Mouse (Mus musculus): ENCODE measurements around the gene Hoxb9. TPM values are rescaled to one million over a fixed set of nuclear protein-coding genes. Genes with fewer than 3 reads are reported as not detected.

Gene Hoxb9
- polyA plus RNA-seq (2015; fragmentation: Nextera tagmentation; extraction: Ambion mirVana), result 2.1 and 15.7 TPM in 2 replicates

- Histone ChIP-seq H3K4me3 (peak within 1 kb of the TSS; percentile 26), H3K27ac (replicated peaks) (0 out of 2 replicates have a peak within 1 kb of the TSS, but pooled peaks have one; percentile 28), H3K27me3 (peaks cover 85% of the 10 kb centered on the region), H3K9me3 (no peaks in the 10 kb centered on the region), H3K36me3 (no peaks in the 10 kb centered on the region), H3K4me1 (replicated peaks) (peaks cover 14% of the 10 kb centered on the region; the same call in 1 of the 2 replicates), H3K4me2 (peak within 1 kb of the TSS; percentile 43), H3K9ac (no peak within 1 kb of the TSS; the same call in 1 of the 2 replicates)
- no peak for ATAC-seq (ENCODE audit: low FRiP score, low read depth)
- 0% methylated on average over 39 of the region's 40 CpGs for WGBS
These were observed at the start of gene Hoxb9 for GRCm38 (mm10) chr11:96270996-96271540. TSS of gene Hoxb9 (plus strand) at chr11:96271457.

- 40% methylated on average over 2 of the region's 2 CpGs for WGBS
- no peak for ATAC-seq (ENCODE audit: low FRiP score, low read depth)
These were observed 47.4 kb upstream of the Hoxb9 start for GRCm38 (mm10) chr11:96223813-96224212.

GRCm38 (mm10) chr11:96227676-96228075 is 43.6 kb upstream of the Hoxb9 start:
- H3K4me1 ChIP-seq (replicated peaks), result no peaks in the 10 kb centered on the region
- H3K9me3 ChIP-seq, result no peaks in the 10 kb centered on the region
- no peak overlapping the region for H3K9ac ChIP-seq
- no peak overlapping the region for H3K4me2 ChIP-seq
- WGBS, result 80% methylated on average over 9 of the region's 9 CpGs
- H3K27me3 ChIP-seq, result peaks cover 8% of the 10 kb centered on the region; the same call in 1 of the 2 replicates
- no peak overlapping the region for H3K4me3 ChIP-seq
- no peak overlapping the region for H3K27ac ChIP-seq (replicated peaks)
- no peak for ATAC-seq (ENCODE audit: low FRiP score, low read depth)
- H3K36me3 ChIP-seq, result no peaks in the 10 kb centered on the region

More at GRCm38 (mm10) chr11:96223813-96224212, 47.4 kb upstream of the Hoxb9 start:
- Histone ChIP-seq H3K27ac (replicated peaks) (no peak overlapping the region), H3K4me1 (replicated peaks) (no peaks in the 10 kb centered on the region), H3K9me3 (no peaks in the 10 kb centered on the region), H3K36me3 (no peaks in the 10 kb centered on the region), H3K4me3 (no peak overlapping the region), H3K27me3 (peaks cover 8% of the 10 kb centered on the region; the same call in 1 of the 2 replicates), H3K9ac (no peak overlapping the region), H3K4me2 (no peak overlapping the region)

- no peak for ATAC-seq (ENCODE audit: low FRiP score, low read depth)
- WGBS, result 2% methylated on average over 12 of the region's 12 CpGs
These were observed 36.4 kb upstream of the Hoxb9 start for GRCm38 (mm10) chr11:96234906-96235305.

GRCm38 (mm10) chr11:96240211-96240610 is 31.0 kb upstream of the Hoxb9 start:
- Histone ChIP-seq H3K9me3 (no peaks in the 10 kb centered on the region), H3K4me2 (no peak overlapping the region), H3K36me3 (no peaks in the 10 kb centered on the region), H3K4me1 (replicated peaks) (no peaks in the 10 kb centered on the region), H3K27ac (replicated peaks) (no peak overlapping the region), H3K9ac (no peak overlapping the region), H3K27me3 (peaks cover 53% of the 10 kb centered on the region), H3K4me3 (no peak overlapping the region)
- 3% methylated on average over 7 of the region's 7 CpGs for WGBS
- no peak for ATAC-seq (ENCODE audit: low FRiP score, low read depth)

More at GRCm38 (mm10) chr11:96234906-96235305, 36.4 kb upstream of the Hoxb9 start:
- H3K4me1 ChIP-seq (replicated peaks), result no peaks in the 10 kb centered on the region
- H3K9me3 ChIP-seq, result no peaks in the 10 kb centered on the region
- H3K9ac ChIP-seq, result no peak overlapping the region
- H3K4me3 ChIP-seq, result no peak overlapping the region
- H3K27ac ChIP-seq (replicated peaks), result no peak overlapping the region
- no peaks in the 10 kb centered on the region for H3K36me3 ChIP-seq
- H3K27me3 ChIP-seq, result peaks cover 49% of the 10 kb centered on the region
- H3K4me2 ChIP-seq, result no peak overlapping the region

- 2% methylated on average over 14 of the region's 14 CpGs for WGBS
- Histone ChIP-seq H3K4me1 (replicated peaks) (no peaks in the 10 kb centered on the region), H3K9ac (no peak overlapping the region), H3K27ac (replicated peaks) (no peak overlapping the region), H3K4me2 (no peak overlapping the region), H3K27me3 (peaks cover 96% of the 10 kb centered on the region), H3K4me3 (no peak overlapping the region), H3K9me3 (no peaks in the 10 kb centered on the region), H3K36me3 (no peaks in the 10 kb centered on the region)
- no peak for ATAC-seq (ENCODE audit: low FRiP score, low read depth)
These were observed 20.4 kb upstream of the Hoxb9 start for GRCm38 (mm10) chr11:96250901-96251300.

GRCm38 (mm10) chr11:96251480-96252031 is 19.7 kb upstream of the Hoxb9 start:
- H3K27ac ChIP-seq (replicated peaks), result no peak overlapping the region
- no peak overlapping the region for H3K4me3 ChIP-seq
- H3K4me1 ChIP-seq (replicated peaks), result no peaks in the 10 kb centered on the region
- no peaks in the 10 kb centered on the region for H3K9me3 ChIP-seq
- no peak overlapping the region for H3K4me2 ChIP-seq
- no peak for ATAC-seq (ENCODE audit: low FRiP score, low read depth)
- H3K27me3 ChIP-seq, result peaks cover 96% of the 10 kb centered on the region
- 1% methylated on average over 45 of the region's 46 CpGs for whole genome bisulfite sequencing
- H3K9ac ChIP-seq, result no peak overlapping the region
- H3K36me3 ChIP-seq, result no peaks in the 10 kb centered on the region

- no peaks in the 10 kb centered on the region for H3K4me1 ChIP-seq (replicated peaks)
- no peaks in the 10 kb centered on the region for H3K36me3 ChIP-seq
- H3K9me3 ChIP-seq, result no peaks in the 10 kb centered on the region
- WGBS, result 3% methylated on average over 12 of the region's 12 CpGs
- ATAC-seq (ENCODE audit: low FRiP score, low read depth), result no peak
- H3K27ac ChIP-seq (replicated peaks), result no peak overlapping the region
- no peak overlapping the region for H3K4me3 ChIP-seq
- peaks cover 97% of the 10 kb centered on the region for H3K27me3 ChIP-seq
- no peak overlapping the region for H3K4me2 ChIP-seq
- no peak overlapping the region for H3K9ac ChIP-seq
These were observed 18.6 kb upstream of the Hoxb9 start for GRCm38 (mm10) chr11:96252541-96253120.

- 0% methylated on average over 11 of the region's 11 CpGs for WGBS
- H3K27me3 ChIP-seq, result peaks cover 97% of the 10 kb centered on the region
These were observed 17.0 kb upstream of the Hoxb9 start for GRCm38 (mm10) chr11:96254221-96254620.

GRCm38 (mm10) chr11:96255111-96255995 is 15.9 kb upstream of the Hoxb9 start:
- no peaks in the 10 kb centered on the region for H3K9me3 ChIP-seq
- no peaks in the 10 kb centered on the region for H3K36me3 ChIP-seq
- H3K27me3 ChIP-seq, result peaks cover 97% of the 10 kb centered on the region
- no peak for ATAC-seq (ENCODE audit: low FRiP score, low read depth)
- no peak overlapping the region for H3K9ac ChIP-seq
- H3K4me1 ChIP-seq (replicated peaks), result no peaks in the 10 kb centered on the region
- no peak overlapping the region for H3K4me2 ChIP-seq
- H3K27ac ChIP-seq (replicated peaks), result no peak overlapping the region
- 1% methylated on average over 39 of the region's 39 CpGs for WGBS
- H3K4me3 ChIP-seq, result no peak overlapping the region

More at GRCm38 (mm10) chr11:96254221-96254620, 17.0 kb upstream of the Hoxb9 start:
- no peak overlapping the region for H3K4me3 ChIP-seq
- H3K36me3 ChIP-seq, result no peaks in the 10 kb centered on the region
- ATAC-seq (ENCODE audit: low FRiP score, low read depth), result no peak
- no peaks in the 10 kb centered on the region for H3K4me1 ChIP-seq (replicated peaks)
- no peak overlapping the region for H3K4me2 ChIP-seq
- no peaks in the 10 kb centered on the region for H3K9me3 ChIP-seq
- H3K27ac ChIP-seq (replicated peaks), result no peak overlapping the region
- no peak overlapping the region for H3K9ac ChIP-seq

- Histone ChIP-seq H3K9me3 (no peaks in the 10 kb centered on the region), H3K27ac (replicated peaks) (no peak overlapping the region), H3K36me3 (no peaks in the 10 kb centered on the region), H3K4me2 (no peak overlapping the region), H3K27me3 (peaks cover 97% of the 10 kb centered on the region), H3K4me1 (replicated peaks) (no peaks in the 10 kb centered on the region), H3K9ac (no peak overlapping the region), H3K4me3 (no peak overlapping the region)
- ATAC-seq (ENCODE audit: low FRiP score, low read depth), result no peak
- WGBS, result 2% methylated on average over 14 of the region's 14 CpGs
These were observed 15.2 kb upstream of the Hoxb9 start for GRCm38 (mm10) chr11:96255996-96256445.
